Mouse (Mus musculus): ENCODE data around the gene Cd3eap.

Gene Cd3eap

GRCm38 (mm10) chr7:19331910-19332309 lies 27.4 kb downstream of the Cd3eap start:
- DNase-seq (ENCODE audit: low spot score) = no peak

- no peak for DNase-seq (ENCODE audit: low spot score)
Observed at GRCm38 (mm10) chr7:19328425-19328824, 30.9 kb downstream of the Cd3eap start.

GRCm38 (mm10) chr7:19327782-19328181 lies 31.5 kb downstream of the Cd3eap start:
- DNase-seq (ENCODE audit: low spot score) = no peak

- peak; percentile 74 for DNase-seq (ENCODE audit: low spot score)
Observed at GRCm38 (mm10) chr7:19327128-19327527, 32.2 kb downstream of the Cd3eap start.

DNA sequence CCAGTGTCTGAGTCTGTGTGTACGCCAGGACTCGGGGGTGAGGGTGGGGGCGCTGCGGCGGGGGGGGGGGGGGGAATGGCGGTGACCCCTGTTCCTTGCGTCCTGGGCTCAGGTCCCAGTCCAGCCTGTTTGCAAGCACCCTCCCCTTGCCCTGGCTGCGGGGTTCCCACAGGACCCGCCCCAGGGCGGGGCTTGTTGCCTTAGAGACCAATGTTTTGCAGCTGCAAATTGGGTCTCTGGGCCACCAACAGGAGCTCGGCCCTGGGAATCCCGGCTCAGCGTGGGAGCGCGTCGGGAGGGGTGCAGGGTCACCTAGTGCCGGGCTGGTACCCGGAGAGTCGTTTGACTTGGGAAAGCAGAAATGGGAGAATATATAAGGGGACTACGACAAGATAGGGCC lies 32.9 kb downstream of the Cd3eap start:
- peak; percentile 78 for DNase-seq (ENCODE audit: low spot score)

DNA sequence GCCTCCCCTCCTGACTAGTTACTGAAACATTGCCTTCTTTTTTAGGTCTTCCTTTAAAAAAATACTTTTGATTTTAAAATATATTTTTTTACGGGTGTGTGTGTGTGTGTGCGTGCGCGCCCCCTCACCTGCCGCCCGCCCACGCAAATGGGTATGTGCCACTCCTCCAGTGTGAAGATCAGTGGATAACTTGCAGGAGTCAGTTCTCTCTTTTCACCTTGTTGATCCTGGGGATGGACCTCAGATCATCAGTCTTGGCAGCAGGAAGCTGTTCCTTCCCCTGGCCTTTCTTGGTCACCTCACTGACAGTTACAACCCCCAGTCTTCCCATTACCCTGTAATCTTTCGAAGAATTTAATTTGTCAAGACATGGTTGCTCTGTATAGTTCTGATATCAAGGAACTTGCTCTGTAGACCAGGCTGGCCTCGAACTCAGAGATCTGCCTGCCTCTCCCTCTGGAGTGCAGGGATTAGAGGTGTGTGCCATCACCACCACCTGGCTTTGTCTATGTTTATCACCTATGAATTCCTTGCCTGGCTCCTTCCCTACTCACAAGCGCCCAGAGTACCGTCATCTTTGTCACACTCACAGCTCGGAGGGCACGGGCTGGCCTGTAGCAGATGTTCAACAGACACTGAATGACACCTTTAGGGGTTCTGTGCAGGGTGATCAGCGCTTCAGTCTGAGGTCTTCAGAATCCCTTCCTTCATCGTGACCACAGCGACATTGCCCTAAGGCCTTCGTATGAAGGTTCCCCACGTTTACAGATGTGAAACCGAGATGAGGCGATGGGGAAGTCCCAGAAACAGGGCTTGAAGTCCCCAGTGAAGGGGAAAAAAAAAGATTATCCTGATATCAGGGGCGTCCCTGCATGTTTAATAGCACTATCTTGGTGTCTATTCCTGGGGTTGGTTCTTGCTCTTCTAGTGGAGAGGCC lies 33.8 kb downstream of the Cd3eap start:
- DNase-seq (ENCODE audit: low spot score) = no peak

GRCm38 (mm10) chr7:19324221-19324620 lies 35.1 kb downstream of the Cd3eap start:
- no peak for DNase-seq (ENCODE audit: low spot score)

GRCm38 (mm10) chr7:19322489-19322888 lies 36.8 kb downstream of the Cd3eap start:
- DNase-seq (ENCODE audit: low spot score) = no peak

DNA sequence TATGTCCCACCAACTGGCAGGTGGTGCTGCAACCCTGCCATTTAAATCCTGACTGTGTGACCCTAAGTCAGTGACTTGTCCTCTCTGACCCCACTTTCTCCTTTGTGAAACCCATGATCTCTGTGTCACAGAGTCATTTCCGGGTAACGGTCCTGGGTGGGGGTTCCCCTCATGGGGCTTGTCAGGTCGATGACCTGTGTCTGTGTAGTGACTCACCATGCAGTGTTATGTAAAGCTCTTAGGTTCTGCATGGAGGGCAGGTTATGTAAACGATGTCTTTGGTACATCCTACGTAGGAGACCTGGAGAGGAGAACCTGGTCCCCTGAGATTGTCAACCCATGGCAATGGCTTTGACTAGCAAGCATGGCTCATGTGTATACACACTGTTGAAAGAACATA lies 37.8 kb downstream of the Cd3eap start:
- no peak for DNase-seq (ENCODE audit: low spot score)

GRCm38 (mm10) chr7:19320637-19321036 lies 38.6 kb downstream of the Cd3eap start:
- DNase-seq (ENCODE audit: low spot score) = no peak

DNA sequence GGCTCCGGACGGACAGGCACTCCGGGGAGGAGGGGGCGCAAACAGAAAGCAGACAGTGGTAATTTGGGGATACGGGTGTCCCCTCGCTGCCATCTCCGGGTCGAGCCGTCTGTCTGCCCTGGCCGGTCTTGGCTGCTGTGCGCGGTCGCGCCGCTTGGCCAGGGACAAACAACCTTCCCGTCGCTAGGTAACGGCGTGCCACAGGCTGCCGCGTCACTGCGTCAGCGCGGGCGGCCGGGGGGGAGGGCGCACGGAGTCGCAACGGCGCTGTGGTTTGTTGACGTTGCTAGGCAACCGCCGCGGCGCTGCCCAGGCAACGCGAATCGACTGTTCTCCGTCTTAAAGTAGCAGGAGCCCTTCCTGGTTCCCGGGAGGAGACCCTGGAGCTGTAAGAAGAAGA lies 39.4 kb downstream of the Cd3eap start:
- DNase-seq (ENCODE audit: low spot score) = peak; percentile 91

DNA sequence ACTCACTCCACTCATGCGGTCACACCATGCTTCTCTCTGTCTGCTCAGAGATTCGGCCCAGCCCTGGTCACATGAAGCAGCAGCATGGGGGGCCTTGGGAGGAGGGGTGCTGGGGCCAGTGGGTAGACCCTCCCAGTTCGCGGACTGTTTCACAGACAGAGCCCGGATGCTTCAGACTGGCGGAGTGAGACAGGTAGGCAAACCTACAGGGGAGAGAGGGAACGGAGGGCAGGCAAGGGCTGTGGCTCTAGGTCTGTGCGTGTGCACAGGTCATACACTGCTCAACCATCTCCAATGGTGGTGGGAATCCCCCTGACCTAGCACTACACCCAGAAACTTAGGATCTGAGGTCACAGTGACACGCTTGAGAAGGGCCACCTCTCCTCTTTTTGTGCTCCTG lies 39.8 kb downstream of the Cd3eap start:
- no peak for DNase-seq (ENCODE audit: low spot score)

DNA sequence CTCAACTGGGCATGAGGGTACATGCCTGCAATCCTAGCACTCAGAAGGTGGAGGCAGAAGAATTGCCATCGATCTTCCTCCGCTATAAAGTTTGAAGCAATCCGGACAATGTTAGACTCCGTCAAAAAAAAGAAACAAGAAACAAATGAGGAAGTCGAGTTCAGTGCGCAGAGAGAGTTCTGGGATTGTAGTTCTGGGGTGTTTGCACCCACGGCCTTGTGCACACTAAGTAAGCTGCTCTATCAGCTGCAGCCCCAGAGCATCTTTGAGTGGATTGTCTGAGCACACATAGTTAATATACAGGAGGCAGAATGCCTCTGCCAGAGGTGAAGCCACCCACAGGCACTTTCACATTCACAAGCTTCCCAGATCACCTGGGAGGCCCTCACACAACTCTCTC lies 40.6 kb downstream of the Cd3eap start:
- no peak for DNase-seq (ENCODE audit: low spot score)

DNA sequence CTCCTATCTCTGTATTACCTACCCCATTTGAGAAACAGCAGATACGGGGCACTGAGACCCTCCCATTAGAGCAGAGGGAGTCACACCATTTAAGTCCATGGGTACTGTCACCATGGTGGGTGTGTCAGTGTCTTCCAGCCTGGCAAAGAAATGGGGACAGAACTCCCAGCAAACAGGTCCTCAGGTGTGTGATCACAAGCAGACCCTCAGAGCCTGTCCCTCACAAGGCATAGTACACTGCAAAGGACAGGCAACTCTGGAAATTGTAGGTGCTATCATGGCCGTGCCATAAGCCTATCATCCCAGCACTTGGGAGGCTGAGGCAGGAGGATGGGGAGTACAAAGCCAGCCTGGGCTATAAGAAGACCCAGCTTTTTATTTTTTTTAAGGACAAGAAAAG lies 41.1 kb downstream of the Cd3eap start:
- DNase-seq (ENCODE audit: low spot score) = no peak

DNA sequence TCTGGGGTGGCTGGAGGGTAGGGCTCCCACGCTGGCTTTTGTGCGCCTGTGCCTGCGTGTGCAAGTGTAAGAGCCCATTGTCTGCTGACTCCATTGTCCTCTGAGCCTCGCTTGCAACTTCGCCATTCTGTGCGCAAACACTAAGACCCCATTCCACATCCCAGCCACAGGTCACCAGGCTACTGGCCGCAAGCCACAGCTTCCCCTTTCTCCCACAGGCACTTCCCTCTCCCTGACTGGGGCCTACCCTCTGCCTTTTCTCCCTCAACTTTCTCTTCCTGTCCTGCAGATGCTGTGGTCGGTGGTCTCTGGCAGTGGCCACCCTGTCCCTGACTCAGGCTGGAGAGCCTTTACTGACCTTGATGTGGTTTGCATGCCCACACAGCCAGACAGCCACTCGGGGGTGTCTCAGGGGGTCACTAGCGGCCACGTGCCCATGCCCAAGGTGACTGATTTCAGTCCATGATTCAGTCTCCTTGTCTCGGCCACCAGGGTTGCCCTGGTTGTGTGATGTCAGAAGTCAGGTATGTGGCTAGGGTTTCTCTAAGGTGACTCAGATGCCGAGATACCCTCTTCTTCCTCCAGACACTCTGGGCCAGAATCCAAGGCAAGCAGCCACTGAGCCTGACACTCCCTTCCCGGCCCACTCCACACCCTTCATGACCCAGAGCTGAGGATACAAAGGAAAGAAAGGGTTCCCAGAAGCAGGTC lies 42.7 kb downstream of the Cd3eap start:
- no peak for DNase-seq (ENCODE audit: low spot score)

- DNase-seq (ENCODE audit: low spot score) = no peak
Observed at GRCm38 (mm10) chr7:19314033-19314432, 45.2 kb downstream of the Cd3eap start.

- DNase-seq (ENCODE audit: low spot score) = no peak
Observed at GRCm38 (mm10) chr7:19311991-19312390, 47.3 kb downstream of the Cd3eap start.

DNA sequence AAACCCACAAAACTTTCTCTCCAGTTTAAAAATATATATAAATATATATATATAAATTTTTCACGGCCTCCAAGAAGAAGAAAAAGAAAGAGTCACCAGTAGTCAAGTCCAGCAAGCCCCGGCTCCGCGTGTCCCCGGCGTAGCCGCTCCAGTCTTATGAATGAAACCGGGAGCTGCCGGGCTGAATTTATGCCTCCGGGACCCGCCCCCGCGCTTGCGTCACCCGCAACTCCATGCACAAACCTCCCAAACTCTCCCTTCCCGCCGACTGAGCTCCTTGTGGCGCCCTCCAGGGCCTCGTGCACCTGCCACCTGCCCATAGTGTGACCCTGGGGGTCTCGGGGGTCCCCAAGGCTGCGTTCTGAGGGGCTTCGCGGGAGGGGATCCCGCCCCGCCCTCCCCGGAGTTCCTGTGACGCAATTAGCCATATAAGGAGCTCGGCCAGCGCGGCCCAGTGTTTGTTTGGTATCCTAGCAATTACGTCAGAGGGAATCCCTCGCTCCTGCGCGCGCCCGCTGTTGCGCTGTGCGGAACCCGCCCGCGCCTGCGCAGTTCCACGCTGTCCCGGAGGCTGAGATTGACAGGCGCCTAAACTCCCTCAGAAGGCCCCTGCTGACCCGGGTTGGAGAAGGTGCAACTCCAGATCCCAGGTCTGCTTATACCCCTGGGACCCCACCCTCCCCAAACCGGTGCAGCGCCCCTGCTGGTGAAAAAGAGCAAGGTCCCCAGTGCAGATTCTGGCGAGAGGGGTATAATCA lies 49.2 kb downstream of the Cd3eap start, which contains the start of gene Fosb:
TSS of gene Fosb (minus strand) at position 168 of the 758 bp plus-strand sequence.
- peak; percentile 94 for DNase-seq (ENCODE audit: low spot score)

GRCm38 (mm10) chr7:19309278-19309883 lies 49.9 kb downstream of the Cd3eap start:
- DNase-seq (ENCODE audit: low spot score) = no peak

GRCm38 (mm10) chr7:19308454-19309277 lies 50.6 kb downstream of the Cd3eap start:
- DNase-seq (ENCODE audit: low spot score) = peak; percentile 94
